Mouse (Mus musculus): ENCODE results near the gene Gm17455. TPM values are rescaled to one million over a fixed set of nuclear protein-coding genes. Genes with fewer than 3 reads are reported as not detected.

Gm17455 gene
- polyA plus RNA-seq, 1 experiment from 2014 or later: not detected

DNA sequence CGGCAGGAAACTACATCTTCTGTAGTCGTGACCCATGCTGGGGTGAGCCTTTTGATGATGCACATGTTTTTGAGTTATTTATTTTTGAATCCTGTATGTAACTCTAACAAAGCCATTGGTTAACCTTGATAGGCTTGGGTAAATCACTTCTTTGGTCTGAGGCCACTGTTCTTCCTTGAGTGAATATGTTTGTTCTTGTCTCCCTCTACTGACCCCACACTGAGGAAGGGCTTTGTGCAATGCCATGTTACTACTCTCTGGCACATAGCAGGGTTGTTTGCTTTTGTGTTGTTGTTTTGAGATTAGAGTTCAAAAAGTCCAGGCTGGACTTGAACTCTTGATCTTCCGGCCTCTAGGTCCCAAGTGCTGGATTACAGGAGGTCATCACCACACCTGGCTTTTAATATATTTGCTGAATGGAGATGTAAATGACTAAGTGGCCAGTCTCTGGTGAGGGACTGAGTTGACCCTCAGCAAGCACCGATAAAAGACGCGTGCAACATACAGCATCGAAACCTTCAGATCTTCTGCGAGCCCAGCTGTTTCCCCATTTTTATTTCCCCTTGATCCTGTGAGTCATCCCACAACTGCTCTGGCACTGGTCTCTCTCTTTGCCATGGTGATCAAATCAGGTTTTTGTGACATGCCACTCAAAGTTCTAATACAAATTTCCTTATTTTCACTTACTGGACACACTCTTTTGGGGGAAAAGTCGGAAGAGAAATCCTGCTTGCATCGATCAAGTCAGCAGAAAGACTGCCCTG is 1.3 kb upstream of the Gm17455 start:
- Histone ChIP-seq H3K9me3 (replicated peaks; ENCODE audit: control insufficient read depth, low read length) (no peaks in the 10 kb centered on the region), H3K27ac (ENCODE audit: low read length) (no peak overlapping the region), H3K9ac (ENCODE audit: low read depth, low read length) (no peak overlapping the region), H3K4me1 (ENCODE audit: control insufficient read depth, low read depth, low read length) (no peaks in the 10 kb centered on the region), H3K36me3 (ENCODE audit: control insufficient read depth, insufficient read depth) (no peaks in the 10 kb centered on the region), H3K4me2 (ENCODE audit: low read depth, low read length) (no peak overlapping the region), H3K27me3 (ENCODE audit: control insufficient read depth, insufficient read depth, low read depth, low read length) (no peaks in the 10 kb centered on the region), H3K4me3 (ENCODE audit: low read depth, low read length) (no peak overlapping the region)
- 63% methylated on average over 10 of the region's 10 CpGs for WGBS (ENCODE audit: insufficient replicate concordance)
- ATAC-seq (ENCODE audit: low read depth): no peak

DNA sequence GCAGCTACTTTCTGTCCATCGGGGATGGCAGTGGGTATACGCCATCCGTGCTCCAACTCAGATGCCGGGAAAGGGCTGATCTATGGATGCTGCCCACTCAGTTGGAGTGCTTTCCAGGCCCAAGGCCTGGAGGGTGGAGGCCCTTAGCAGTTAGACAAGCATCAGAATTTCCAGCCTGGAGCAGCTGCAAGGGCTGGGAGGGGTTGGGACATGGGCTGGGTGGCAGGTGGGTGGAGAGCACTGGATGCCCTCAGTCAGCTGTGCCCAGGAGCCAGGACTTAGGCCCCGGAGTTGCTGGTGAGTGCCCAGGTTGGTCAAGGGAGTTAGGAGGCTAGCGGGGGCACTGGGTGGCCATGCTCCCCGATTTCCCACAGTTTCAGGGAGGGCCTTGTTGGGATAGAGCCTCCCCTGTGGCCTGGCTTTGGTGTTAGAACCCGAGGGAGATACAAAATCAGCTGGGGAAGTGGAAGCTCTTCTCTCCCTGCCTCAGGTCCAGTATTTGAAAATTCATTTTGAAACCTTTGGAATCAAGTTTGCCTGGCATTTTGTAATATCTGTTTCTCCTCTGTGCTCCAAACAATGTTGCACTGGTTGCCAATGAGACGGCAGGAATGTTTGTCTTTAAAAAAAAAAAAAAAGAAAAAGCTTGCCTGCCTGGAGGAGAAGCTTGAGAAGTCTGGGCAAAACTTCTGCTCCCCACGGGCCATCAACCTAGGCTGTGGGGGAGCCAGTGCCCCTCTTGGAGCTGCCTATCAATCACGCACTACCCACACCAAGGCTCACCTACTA is 1.2 kb downstream of the Gm17455 start:
- ATAC-seq (ENCODE audit: low read depth): no peak
- H3K4me2 ChIP-seq (ENCODE audit: low read depth, low read length): no peak overlapping the region
- H3K9ac ChIP-seq (ENCODE audit: low read depth, low read length): no peak overlapping the region
- no peaks in the 10 kb centered on the region for H3K9me3 ChIP-seq (replicated peaks; ENCODE audit: control insufficient read depth, low read length)
- H3K4me1 ChIP-seq (ENCODE audit: control insufficient read depth, low read depth, low read length): no peaks in the 10 kb centered on the region
- H3K36me3 ChIP-seq (ENCODE audit: control insufficient read depth, insufficient read depth): no peaks in the 10 kb centered on the region
- H3K4me3 ChIP-seq (ENCODE audit: low read depth, low read length): no peak overlapping the region
- 61% methylated on average over 11 of the region's 11 CpGs for WGBS (ENCODE audit: insufficient replicate concordance)
- H3K27ac ChIP-seq (ENCODE audit: low read length): no peak overlapping the region
- H3K27me3 ChIP-seq (ENCODE audit: control insufficient read depth, insufficient read depth, low read depth, low read length): no peaks in the 10 kb centered on the region

DNA sequence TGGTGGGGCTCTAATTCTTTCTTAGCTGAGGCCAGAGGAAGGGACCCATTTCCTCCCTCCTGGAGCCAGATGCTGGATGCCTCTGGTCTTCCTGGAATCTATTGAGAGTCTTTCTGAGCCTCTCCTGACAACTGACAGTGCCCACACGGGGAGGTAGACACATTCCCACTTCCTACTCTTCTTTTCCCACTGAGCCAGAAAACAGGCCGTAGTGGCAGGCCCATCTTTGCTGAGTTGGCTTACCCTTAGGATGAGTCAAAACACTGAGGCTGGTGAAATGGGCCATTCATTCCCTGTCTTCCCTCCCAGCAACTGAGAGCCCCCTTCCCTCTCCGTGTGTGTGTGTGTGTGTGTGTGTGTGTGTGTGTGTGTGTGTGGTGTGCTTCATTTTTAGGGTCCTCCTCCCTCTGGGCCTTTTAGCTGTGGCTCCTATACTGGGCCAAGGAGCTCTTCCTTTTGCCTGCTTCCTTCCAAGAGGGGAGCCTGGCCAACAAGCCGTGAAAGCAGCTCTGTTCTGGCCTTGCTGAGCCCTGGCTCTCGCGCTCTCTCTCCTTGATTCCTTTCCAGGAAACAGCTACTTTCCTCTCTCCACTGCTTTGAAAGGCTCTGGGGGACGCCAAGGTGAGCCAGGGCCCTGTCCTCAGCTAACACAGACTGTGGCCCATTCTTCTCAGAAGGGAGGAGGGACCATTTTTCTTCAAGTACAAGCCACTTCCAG is 6.1 kb downstream of the Gm17455 start:
- 48% methylated on average over 7 of the region's 7 CpGs for WGBS (ENCODE audit: insufficient replicate concordance)
- H3K4me1 ChIP-seq (ENCODE audit: control insufficient read depth, low read depth, low read length): no peaks in the 10 kb centered on the region
- no peak overlapping the region for H3K9ac ChIP-seq (ENCODE audit: low read depth, low read length)
- H3K4me3 ChIP-seq (ENCODE audit: low read depth, low read length): no peak overlapping the region
- ATAC-seq (ENCODE audit: low read depth): no peak
- no peak overlapping the region for H3K4me2 ChIP-seq (ENCODE audit: low read depth, low read length)
- H3K9me3 ChIP-seq (replicated peaks; ENCODE audit: control insufficient read depth, low read length): no peaks in the 10 kb centered on the region
- no peak overlapping the region for H3K27ac ChIP-seq (ENCODE audit: low read length)
- H3K27me3 ChIP-seq (ENCODE audit: control insufficient read depth, insufficient read depth, low read depth, low read length): no peaks in the 10 kb centered on the region
- no peaks in the 10 kb centered on the region for H3K36me3 ChIP-seq (ENCODE audit: control insufficient read depth, insufficient read depth)

DNA sequence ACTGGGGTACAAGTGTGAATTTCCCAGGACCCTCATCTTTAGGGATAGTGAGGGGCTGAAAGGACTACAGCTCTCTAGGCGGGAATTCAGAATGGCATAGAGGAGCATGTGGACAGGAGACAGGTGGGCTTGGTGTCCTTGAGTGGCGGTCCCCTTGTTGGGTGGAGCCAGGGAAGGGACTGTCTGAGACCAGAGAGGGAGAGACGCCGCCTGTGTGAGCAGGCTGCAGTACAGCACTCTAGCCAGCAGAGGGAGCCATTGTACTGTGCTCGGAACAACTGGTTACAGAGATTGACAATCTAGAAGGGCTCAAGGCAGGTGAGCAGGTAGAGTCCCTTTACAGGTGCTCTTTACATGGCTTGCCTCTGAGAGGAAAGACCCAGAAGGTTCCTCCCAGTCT is 8.3 kb downstream of the Gm17455 start:
- Histone ChIP-seq H3K4me2 (ENCODE audit: low read depth, low read length) (no peak overlapping the region), H3K27me3 (ENCODE audit: control insufficient read depth, insufficient read depth, low read depth, low read length) (no peaks in the 10 kb centered on the region), H3K4me1 (ENCODE audit: control insufficient read depth, low read depth, low read length) (no peaks in the 10 kb centered on the region), H3K4me3 (ENCODE audit: low read depth, low read length) (no peak overlapping the region), H3K36me3 (ENCODE audit: control insufficient read depth, insufficient read depth) (no peaks in the 10 kb centered on the region), H3K9me3 (replicated peaks; ENCODE audit: control insufficient read depth, low read length) (no peaks in the 10 kb centered on the region), H3K27ac (ENCODE audit: low read length) (no peak overlapping the region), H3K9ac (ENCODE audit: low read depth, low read length) (no peak overlapping the region)
- WGBS (ENCODE audit: insufficient replicate concordance): 3% methylated on average over 5 of the region's 5 CpGs
- ATAC-seq (ENCODE audit: low read depth): peak; percentile 7; the same call in 1 of the 2 replicates

DNA sequence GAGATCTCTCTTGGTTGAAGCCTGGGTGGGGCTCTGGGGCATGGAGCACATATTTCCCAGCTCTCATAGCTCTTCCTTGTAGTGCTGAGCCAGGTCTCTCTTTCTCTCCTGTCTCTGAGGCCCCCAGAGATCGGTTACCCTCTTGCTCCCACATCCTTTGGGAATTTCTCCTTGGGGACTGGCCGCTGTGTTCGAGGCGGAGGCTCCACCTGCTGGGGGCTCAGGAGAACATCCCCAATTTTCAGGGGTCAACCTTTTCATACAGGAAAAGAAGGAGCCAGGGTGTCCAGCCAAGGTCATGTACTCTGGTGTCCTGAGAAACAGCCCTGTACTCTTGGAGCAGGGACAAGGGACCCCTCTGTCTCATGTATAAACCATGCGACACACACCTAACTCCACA is 12.3 kb downstream of the Gm17455 start:
- WGBS (ENCODE audit: insufficient replicate concordance): 27% methylated on average over 5 of the region's 5 CpGs
- ATAC-seq (ENCODE audit: low read depth): no peak
- H3K4me1 ChIP-seq (ENCODE audit: control insufficient read depth, low read depth, low read length): no peaks in the 10 kb centered on the region
- H3K4me2 ChIP-seq (ENCODE audit: low read depth, low read length): no peak overlapping the region
- no peaks in the 10 kb centered on the region for H3K27me3 ChIP-seq (ENCODE audit: control insufficient read depth, insufficient read depth, low read depth, low read length)
- no peaks in the 10 kb centered on the region for H3K9me3 ChIP-seq (replicated peaks; ENCODE audit: control insufficient read depth, low read length)
- H3K9ac ChIP-seq (ENCODE audit: low read depth, low read length): no peak overlapping the region
- H3K4me3 ChIP-seq (ENCODE audit: low read depth, low read length): no peak overlapping the region
- H3K36me3 ChIP-seq (ENCODE audit: control insufficient read depth, insufficient read depth): no peaks in the 10 kb centered on the region
- H3K27ac ChIP-seq (ENCODE audit: low read length): no peak overlapping the region

DNA sequence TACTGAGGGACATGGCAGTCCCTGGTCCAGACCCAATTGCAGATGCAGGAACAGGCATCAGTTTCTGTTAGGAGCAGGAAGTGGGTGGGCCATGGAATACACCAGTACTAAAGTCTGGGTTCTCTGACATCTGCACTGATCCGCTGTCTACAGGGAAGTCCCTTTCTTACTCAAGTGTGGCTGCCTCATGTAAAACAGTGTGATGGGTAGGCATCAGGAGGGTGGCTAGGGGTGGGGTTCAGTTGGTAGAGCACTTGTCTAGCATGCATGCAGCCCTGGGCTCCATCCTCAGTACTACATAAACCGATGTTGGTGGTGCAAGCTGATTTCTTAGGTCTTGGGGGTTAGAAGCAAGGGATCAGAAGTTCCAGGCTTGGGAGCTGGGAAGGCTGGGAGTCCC is 14.2 kb downstream of the Gm17455 start:
- Histone ChIP-seq H3K9ac (ENCODE audit: low read depth, low read length) (no peak overlapping the region), H3K4me3 (ENCODE audit: low read depth, low read length) (no peak overlapping the region), H3K4me2 (ENCODE audit: low read depth, low read length) (no peak overlapping the region), H3K9me3 (replicated peaks; ENCODE audit: control insufficient read depth, low read length) (no peaks in the 10 kb centered on the region), H3K36me3 (ENCODE audit: control insufficient read depth, insufficient read depth) (no peaks in the 10 kb centered on the region), H3K27ac (ENCODE audit: low read length) (no peak overlapping the region), H3K4me1 (ENCODE audit: control insufficient read depth, low read depth, low read length) (no peaks in the 10 kb centered on the region), H3K27me3 (ENCODE audit: control insufficient read depth, insufficient read depth, low read depth, low read length) (no peaks in the 10 kb centered on the region)
- WGBS (ENCODE audit: insufficient replicate concordance): 62% methylated on average over 2 of the region's 2 CpGs
- ATAC-seq (ENCODE audit: low read depth): no peak

DNA sequence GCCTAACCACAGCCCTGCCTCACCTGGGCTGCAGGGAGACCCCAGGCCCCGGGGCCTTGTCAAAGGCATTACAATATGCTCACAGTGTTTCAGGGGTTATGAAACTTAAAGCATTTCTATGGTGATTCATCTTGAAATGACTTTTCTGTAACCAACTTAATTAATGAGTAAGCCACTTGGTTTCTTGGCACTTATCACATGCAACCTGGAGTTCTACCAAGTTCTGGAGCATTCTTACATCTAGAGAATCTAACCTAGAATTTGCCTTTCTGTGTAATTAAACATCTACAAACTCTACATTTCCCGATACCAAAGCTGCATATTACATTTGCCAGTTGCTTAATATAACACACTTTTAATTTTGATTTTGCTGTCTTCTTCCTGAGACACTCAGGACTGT is 17.5 kb downstream of the Gm17455 start:
- Histone ChIP-seq H3K9ac (ENCODE audit: low read depth, low read length) (no peak overlapping the region), H3K27ac (ENCODE audit: low read length) (no peak overlapping the region), H3K36me3 (ENCODE audit: control insufficient read depth, insufficient read depth) (no peaks in the 10 kb centered on the region), H3K4me2 (ENCODE audit: low read depth, low read length) (no peak overlapping the region), H3K4me1 (ENCODE audit: control insufficient read depth, low read depth, low read length) (no peaks in the 10 kb centered on the region), H3K27me3 (ENCODE audit: control insufficient read depth, insufficient read depth, low read depth, low read length) (no peaks in the 10 kb centered on the region), H3K4me3 (ENCODE audit: low read depth, low read length) (no peak overlapping the region), H3K9me3 (replicated peaks; ENCODE audit: control insufficient read depth, low read length) (no peaks in the 10 kb centered on the region)
- WGBS (ENCODE audit: insufficient replicate concordance): 59% methylated on average over 2 of the region's 2 CpGs
- ATAC-seq (ENCODE audit: low read depth): no peak

DNA sequence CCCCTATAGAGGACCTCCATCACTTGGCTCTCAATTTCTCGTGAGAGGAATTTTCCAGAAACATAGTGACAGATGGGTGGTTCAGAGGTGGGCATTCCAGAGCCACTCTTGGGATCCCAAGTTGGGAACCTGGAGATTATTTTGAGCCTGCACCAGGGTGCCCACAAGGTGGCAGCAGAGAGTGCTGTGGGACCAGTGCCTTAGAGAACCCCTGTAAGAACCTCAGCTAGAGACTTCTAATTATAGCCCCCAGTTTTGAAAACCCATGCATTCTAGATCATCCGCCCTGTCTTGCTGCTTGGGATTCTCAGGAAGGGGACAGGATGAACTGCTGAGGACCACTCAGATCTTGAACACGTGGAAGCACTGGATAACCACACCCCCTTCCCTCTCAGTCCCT is 18.6 kb downstream of the Gm17455 start:
- H3K27ac ChIP-seq (ENCODE audit: low read length): no peak overlapping the region
- no peak overlapping the region for H3K4me2 ChIP-seq (ENCODE audit: low read depth, low read length)
- H3K27me3 ChIP-seq (ENCODE audit: control insufficient read depth, insufficient read depth, low read depth, low read length): no peaks in the 10 kb centered on the region
- no peak overlapping the region for H3K4me3 ChIP-seq (ENCODE audit: low read depth, low read length)
- no peaks in the 10 kb centered on the region for H3K36me3 ChIP-seq (ENCODE audit: control insufficient read depth, insufficient read depth)
- WGBS (ENCODE audit: insufficient replicate concordance): 13% methylated on average over 3 of the region's 3 CpGs
- no peaks in the 10 kb centered on the region for H3K4me1 ChIP-seq (ENCODE audit: control insufficient read depth, low read depth, low read length)
- no peak for ATAC-seq (ENCODE audit: low read depth)
- no peaks in the 10 kb centered on the region for H3K9me3 ChIP-seq (replicated peaks; ENCODE audit: control insufficient read depth, low read length)
- no peak overlapping the region for H3K9ac ChIP-seq (ENCODE audit: low read depth, low read length)

DNA sequence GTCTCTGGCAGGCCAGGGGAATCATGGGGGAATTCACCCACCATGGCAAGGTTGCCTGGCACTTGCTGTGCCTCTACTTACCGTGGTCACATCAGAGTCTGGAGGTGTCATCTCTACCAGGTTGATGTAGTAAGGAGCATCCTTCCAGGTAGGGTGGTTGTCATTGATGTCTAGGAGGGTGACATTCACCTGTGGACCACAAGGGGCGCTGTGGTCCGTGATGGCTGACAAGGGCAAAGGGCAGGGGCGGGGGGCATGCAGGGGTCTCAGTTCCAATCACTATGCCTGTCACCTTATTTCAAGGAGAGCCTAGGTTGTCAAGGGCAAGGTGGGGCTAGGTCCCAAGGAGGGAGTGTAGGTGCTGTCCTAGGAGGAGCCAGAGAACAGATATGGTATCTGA is 20.1 kb downstream of the Gm17455 start:
- H3K4me2 ChIP-seq (ENCODE audit: low read depth, low read length): no peak overlapping the region
- no peak overlapping the region for H3K27ac ChIP-seq (ENCODE audit: low read length)
- ATAC-seq (ENCODE audit: low read depth): no peak
- WGBS (ENCODE audit: insufficient replicate concordance): 11% methylated on average over 4 of the region's 4 CpGs
- H3K4me3 ChIP-seq (ENCODE audit: low read depth, low read length): no peak overlapping the region
- no peaks in the 10 kb centered on the region for H3K36me3 ChIP-seq (ENCODE audit: control insufficient read depth, insufficient read depth)
- H3K4me1 ChIP-seq (ENCODE audit: control insufficient read depth, low read depth, low read length): no peaks in the 10 kb centered on the region
- no peaks in the 10 kb centered on the region for H3K27me3 ChIP-seq (ENCODE audit: control insufficient read depth, insufficient read depth, low read depth, low read length)
- no peak overlapping the region for H3K9ac ChIP-seq (ENCODE audit: low read depth, low read length)
- no peaks in the 10 kb centered on the region for H3K9me3 ChIP-seq (replicated peaks; ENCODE audit: control insufficient read depth, low read length)

All from liver, embryonic 16.5 days (tissue).